Mouse (Mus musculus) neural tube, embryonic 12.5 days (tissue): ENCODE data around the gene Naa16. TPM values are rescaled to one million over a fixed set of nuclear protein-coding genes. Genes with fewer than 3 reads are reported as not detected.
"Not testable (repeated sequence)": the region's sequence is repeated elsewhere in the genome, so short reads cannot be mapped to it uniquely, and the experiment has no call there.

Source experiments
- ATAC-seq: fragments of 200-750 bp; cut with Nextera tagmentation; 2 replicates; pipeline ENCODE4 v1.8.0; 2017; ENCODE audit warnings: low read depth, mild to moderate bottlenecking, moderate TSS enrichment, moderate library complexity; ENCODE audit not compliant: low FRiP score
- H3K27ac ChIP-seq: fragments of 300-500 bp; sonication (generic); 2 replicates; pipeline ENCODE4 v1.5.1; 2016
- H3K27me3 ChIP-seq: fragments of 300-500 bp; sonication (generic); replicated peaks from 2 replicates; pipeline ENCODE4 v1.6.1; 2016; ENCODE audit warnings: mild to moderate bottlenecking
- H3K36me3 ChIP-seq: fragments of 300-500 bp; sonication (generic); 2 replicates; pipeline ENCODE4 v1.6.1; 2016; ENCODE audit warnings: mild to moderate bottlenecking
- H3K4me1 ChIP-seq: fragments of 300-500 bp; sonication (generic); 2 replicates; pipeline ENCODE4 v1.6.1; 2016
- H3K4me2 ChIP-seq: fragments of 300-500 bp; sonication (generic); replicated peaks from 2 replicates; pipeline ENCODE4 v1.6.1; 2016; ENCODE audit warnings: mild to moderate bottlenecking
- H3K4me3 ChIP-seq: fragments of 300-500 bp; sonication (generic); 2 replicates; pipeline ENCODE4 v1.5.1; 2016
- H3K9ac ChIP-seq: fragments of 300-500 bp; sonication (generic); 2 replicates; pipeline ENCODE4 v1.6.1; 2016; ENCODE audit warnings: mild to moderate bottlenecking
- H3K9me3 ChIP-seq: fragments of 300-500 bp; sonication (generic); 2 replicates; pipeline ENCODE4 v1.6.1; 2016; ENCODE audit warnings: mild to moderate bottlenecking
- WGBS: fragments of 180-500 bp; shearing (Covaris S2); methylation state at CpG from one replicate; pipeline ENCODE4 v1.1.7; 2016; 5-methylcytosine and 5-hydroxymethylcytosine counted together
- polyA plus RNA-seq: library from polyadenylated mRNA; unstranded; fragments of >200 nt; fragmentation: Nextera tagmentation; extraction: Ambion mirVana; gene quantifications from 2 replicates; pipeline ENCODE4 v1.2.1, GENCODE M21; 2016

Gene Naa16
- polyA plus RNA-seq: 31.6 and 31.7 TPM in 2 replicates

DNA sequence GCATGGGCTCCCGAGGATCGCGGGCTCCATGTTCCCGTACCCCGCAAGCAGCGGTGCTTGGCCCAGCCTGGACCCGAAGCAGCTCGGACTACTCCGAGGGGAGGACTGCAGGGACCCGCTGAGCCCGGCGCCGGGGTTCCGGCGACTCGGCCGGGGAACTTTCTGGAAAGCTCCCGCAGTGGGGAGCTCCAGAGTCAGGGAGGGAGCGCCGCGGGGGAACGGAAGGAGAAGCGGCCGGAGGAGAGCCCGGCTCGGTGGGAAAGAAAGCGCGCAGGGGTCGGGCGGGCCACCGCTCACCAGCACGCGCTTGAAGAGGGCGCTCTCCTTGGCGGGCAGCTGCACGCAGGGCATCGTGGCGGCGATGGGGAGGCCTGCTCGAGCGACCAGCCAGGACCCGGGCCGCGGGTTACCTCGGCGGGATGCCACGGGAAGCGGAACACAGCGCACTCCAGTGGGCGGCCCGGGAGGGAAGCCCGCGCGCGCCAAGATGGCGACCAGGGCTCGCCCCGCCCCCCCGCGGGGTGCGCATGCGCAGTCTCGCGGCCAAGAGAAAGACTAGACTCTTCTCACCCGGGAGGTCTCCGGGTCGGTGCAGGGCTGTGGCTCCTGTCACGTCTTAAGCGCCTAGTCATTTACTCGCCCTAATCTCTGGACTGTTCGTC lies at the start of gene Naa16:
TSS of gene Naa16 (minus strand) at position 514 of the 662 bp plus-strand sequence.
- Histone ChIP-seq H3K4me2 (peak within 1 kb of the TSS; percentile 74), H3K36me3 (no peaks in the 10 kb centered on the region), H3K9ac (peak within 1 kb of the TSS; percentile 77), H3K27me3 (no peaks in the 10 kb centered on the region), H3K27ac (peak within 1 kb of the TSS; percentile 93), H3K4me1 (peaks cover 12% of the 10 kb centered on the region), H3K4me3 (peak within 1 kb of the TSS; percentile 75), H3K9me3 (no peaks in the 10 kb centered on the region)
- peak; percentile 98 for ATAC-seq
- under 1% methylated on average over 71 of the region's 71 CpGs for WGBS

DNA sequence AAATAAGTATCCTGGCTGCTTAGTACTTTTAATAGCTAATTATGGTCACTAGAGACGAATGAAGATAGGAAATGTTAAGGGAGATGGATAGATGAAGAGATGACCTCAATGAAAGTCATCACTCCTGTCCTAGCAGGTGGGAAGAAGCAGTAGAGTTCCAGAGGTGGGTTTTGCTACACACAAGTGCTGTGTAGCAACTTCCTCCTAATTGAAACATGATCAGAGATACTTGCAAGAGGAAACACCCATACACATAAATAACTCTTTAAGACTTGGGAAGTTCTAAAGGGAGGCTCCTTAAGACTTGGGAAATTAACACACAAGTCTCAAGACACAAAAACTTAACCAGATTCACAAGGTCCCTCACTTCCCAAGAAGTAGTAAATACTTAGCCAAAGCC lies 43.5 kb upstream of the Naa16 start:
- WGBS: 87% methylated on average over 1 of the region's 1 CpGs

DNA sequence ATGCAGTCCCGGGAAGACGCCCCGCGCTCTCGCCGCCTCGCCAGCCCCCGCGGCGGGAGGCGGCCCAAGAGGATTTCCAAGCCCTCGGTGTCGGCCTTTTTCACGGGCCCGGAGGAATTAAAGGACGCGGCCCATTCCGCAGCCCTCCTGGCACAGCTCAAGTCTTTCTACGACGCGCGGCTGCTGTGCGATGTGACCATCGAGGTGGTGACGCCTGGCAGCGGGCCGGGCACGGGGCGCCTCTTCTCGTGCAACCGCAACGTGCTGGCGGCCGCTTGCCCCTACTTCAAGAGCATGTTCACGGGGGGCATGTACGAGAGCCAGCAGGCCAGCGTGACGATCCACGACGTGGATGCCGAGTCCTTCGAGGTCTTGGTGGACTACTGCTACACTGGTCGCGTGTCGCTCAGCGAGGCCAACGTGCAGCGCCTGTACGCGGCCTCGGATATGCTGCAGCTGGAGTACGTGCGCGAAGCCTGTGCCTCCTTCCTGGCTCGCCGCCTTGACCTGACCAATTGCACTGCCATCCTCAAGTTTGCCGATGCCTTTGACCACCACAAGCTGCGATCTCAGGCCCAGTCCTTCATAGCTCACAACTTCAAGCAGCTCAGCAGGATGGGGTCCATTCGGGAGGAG lies 36.3 kb upstream of the Naa16 start:
- Histone ChIP-seq H3K9ac (peak overlapping the region; percentile 58), H3K4me3 (peak overlapping the region; percentile 46), H3K9me3 (peaks cover 12% of the 10 kb centered on the region), H3K4me2 (peak overlapping the region; percentile 54)
- not testable (repeated sequence) for H3K27me3 ChIP-seq, H3K27ac ChIP-seq, H3K36me3 ChIP-seq, H3K4me1 ChIP-seq
- WGBS: 40% methylated on average over 17 of the region's 59 CpGs
- peak; percentile 81 for ATAC-seq

More for the DNA sequence above, 43.5 kb upstream of the Naa16 start:
- H3K4me2 ChIP-seq: no peak overlapping the region
- no peaks in the 10 kb centered on the region for H3K9me3 ChIP-seq
- H3K27ac ChIP-seq: no peak overlapping the region
- no peaks in the 10 kb centered on the region for H3K36me3 ChIP-seq
- H3K4me3 ChIP-seq: no peak overlapping the region
- ATAC-seq: no peak
- H3K27me3 ChIP-seq: no peaks in the 10 kb centered on the region
- no peaks in the 10 kb centered on the region for H3K4me1 ChIP-seq
- H3K9ac ChIP-seq: no peak overlapping the region

DNA sequence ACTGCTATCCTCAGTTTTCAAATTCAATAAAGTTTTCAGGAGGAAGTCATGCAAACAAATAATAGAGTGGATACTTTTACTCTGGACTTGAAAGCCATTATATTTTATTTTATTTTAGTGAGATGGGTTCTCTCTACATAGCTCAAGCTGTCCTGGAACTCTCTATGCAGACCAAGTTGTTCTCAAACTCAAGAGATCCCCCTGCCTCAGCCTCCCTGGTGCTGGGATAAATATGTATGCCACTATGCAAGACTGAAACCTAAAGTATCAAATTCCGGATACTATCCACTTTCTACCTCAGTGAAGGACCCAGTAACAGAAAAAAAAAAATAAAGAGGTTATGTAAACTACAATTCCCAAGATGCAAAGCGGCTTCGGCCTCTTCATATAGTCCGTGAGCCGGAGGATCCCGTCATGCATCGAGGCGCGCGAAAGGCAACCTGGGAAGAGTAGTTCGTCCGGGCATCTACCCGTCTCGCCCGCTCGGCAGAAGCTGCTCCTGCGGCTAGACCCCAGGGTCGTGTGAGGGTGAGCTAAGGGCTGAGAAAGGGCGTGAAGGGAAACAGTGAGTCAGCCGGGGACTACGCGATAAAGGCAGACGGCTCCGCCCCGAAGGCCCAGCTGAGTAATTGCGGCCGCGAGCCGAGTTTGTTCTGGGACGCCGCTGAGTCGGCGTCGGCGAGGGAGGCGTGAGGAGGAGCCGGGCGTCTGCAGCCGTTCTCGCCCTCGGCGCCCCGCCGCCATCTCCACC lies 35.6 kb upstream of the Naa16 start, which contains the start of gene Kbtbd7:
TSS of gene Kbtbd7 (plus strand) at position 533 of the 751 bp plus-strand sequence.
- 0 out of 2 replicates have a peak within 1 kb of the TSS, but pooled peaks have one; percentile 21 for H3K27ac ChIP-seq
- WGBS: under 1% methylated on average over 43 of the region's 44 CpGs
- H3K9me3 ChIP-seq: peaks cover 12% of the 10 kb centered on the region
- peak within 1 kb of the TSS; percentile 58 for H3K9ac ChIP-seq
- H3K4me1 ChIP-seq: no peaks in the 10 kb centered on the region
- no peaks in the 10 kb centered on the region; the same call in 1 of the 2 replicates for H3K36me3 ChIP-seq
- peak within 1 kb of the TSS; percentile 54 for H3K4me2 ChIP-seq
- ATAC-seq: peak; percentile 97
- H3K4me3 ChIP-seq: peak within 1 kb of the TSS; percentile 46
- no peaks in the 10 kb centered on the region for H3K27me3 ChIP-seq

DNA sequence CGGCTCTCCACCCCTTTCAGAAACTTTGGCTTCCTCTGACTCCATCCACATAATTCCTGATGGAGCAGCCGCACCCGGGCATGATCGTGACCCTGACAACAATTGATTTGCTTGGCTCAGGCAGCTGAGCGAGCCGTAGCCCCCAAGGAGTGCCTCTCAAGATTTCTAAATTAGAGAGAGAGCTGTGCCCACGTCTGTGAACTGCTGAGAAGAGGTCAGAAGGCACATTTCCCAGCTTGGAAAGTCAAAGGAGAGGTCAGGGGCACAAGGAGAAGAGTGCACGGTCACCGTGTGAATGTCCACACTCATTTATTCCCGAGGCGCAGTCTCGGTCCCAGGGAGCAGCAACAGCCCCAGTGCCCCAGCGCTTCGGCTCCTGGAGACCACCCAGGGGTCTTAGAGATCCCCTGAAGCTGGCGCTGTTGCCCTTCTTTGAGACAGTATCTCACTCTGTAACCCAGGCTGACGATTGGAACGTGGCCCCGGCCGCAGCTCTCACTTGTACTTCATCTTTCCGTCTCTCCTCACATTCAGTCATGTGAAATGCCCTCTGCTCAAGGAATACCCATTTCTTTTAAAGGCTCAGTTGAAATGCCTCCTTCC lies 29.6 kb upstream of the Naa16 start:
- peak overlapping the region; percentile 42 for H3K4me2 ChIP-seq

DNA sequence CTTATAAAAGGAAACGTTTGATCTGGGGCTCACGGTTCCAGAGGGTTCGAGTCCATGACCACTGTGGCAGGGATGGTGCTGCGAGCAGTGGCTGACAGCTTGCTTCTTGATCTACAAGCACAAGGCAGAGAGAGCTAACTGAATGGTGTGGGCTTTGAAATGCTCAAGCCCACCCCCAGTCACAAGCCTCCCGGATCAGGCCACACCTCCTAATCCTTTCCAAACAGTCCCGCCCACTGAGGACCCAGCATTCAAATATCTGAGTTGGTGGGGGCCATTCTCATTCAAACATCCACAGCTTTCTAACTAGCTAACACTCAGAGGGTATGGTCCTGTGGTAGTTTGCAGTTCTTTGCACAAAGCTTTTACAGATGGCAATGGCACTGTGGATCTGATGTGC lies 22.5 kb upstream of the Naa16 start:
- no peaks in the 10 kb centered on the region for H3K9me3 ChIP-seq
- no peak overlapping the region for H3K4me2 ChIP-seq
- no peak overlapping the region for H3K4me3 ChIP-seq
- peaks cover 7% of the 10 kb centered on the region; the same call in 1 of the 2 replicates for H3K36me3 ChIP-seq
- H3K9ac ChIP-seq: no peak overlapping the region
- 85% methylated on average over 6 of the region's 6 CpGs for WGBS
- no peak overlapping the region for H3K27ac ChIP-seq
- no peaks in the 10 kb centered on the region for H3K4me1 ChIP-seq
- ATAC-seq: no peak
- H3K27me3 ChIP-seq: no peaks in the 10 kb centered on the region

More for the DNA sequence above, 29.6 kb upstream of the Naa16 start:
- Histone ChIP-seq H3K4me3 (no peak overlapping the region), H3K27me3 (no peaks in the 10 kb centered on the region), H3K9ac (no peak overlapping the region), H3K4me1 (peaks cover 8% of the 10 kb centered on the region; the same call in 1 of the 2 replicates), H3K27ac (no peak overlapping the region), H3K36me3 (no peaks in the 10 kb centered on the region), H3K9me3 (no peaks in the 10 kb centered on the region)
- WGBS: 25% methylated on average over 20 of the region's 20 CpGs
- ATAC-seq: peak; percentile 68; the same call in 1 of the 2 replicates

DNA sequence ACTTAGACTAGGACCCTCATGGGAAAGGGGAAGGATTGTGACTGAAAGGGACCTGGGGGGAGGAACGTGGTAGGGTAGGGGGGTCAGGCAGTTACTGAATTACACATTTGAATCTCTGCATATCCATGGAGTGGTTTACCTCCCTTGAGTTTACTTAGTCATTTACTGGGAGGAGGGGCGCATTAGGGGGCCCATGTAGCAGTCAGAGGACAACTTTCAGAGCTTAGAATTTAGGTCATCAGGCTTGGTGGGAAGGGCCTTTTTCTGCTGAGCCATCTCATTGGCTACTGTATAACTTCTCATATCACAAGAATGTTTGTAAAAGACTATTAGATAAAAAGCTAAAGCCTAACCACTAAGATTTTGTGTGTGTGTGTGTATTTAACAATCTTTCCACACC lies 20.1 kb upstream of the Naa16 start:
- Histone ChIP-seq H3K36me3 (peaks cover 7% of the 10 kb centered on the region; the same call in 1 of the 2 replicates), H3K27ac (no peak overlapping the region), H3K27me3 (no peaks in the 10 kb centered on the region), H3K9ac (no peak overlapping the region), H3K4me2 (no peak overlapping the region), H3K4me3 (no peak overlapping the region), H3K9me3 (no peaks in the 10 kb centered on the region), H3K4me1 (no peaks in the 10 kb centered on the region)
- no peak for ATAC-seq
- WGBS: 71% methylated on average over 2 of the region's 2 CpGs

DNA sequence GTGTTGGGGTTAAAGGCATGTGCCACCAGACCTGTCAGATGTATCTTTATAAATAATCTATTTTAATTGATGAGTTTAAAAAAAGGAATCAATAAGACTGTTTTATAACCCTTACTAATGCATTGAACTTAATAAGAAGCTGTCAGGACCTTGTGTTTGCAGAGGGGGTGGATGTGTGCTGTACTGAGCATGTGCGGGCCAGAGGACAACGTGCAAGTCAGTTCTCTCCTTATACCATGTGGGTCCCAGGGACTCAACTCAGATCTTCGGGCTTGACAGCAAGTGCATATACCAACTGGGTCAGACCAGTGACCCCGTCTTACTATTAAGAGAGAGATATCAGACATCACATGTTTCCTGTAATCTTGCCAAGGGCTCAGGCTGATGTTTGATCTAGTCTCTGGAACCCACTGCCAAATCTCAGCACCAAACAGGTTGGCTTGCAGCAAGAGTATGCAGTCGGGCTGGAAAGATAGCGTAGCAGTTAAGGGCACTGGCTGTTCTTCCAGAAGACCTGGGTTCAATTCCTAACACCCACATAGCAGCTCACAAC lies 18.8 kb upstream of the Naa16 start:
- H3K27me3 ChIP-seq: no peaks in the 10 kb centered on the region
- no peak for ATAC-seq
- H3K4me1 ChIP-seq: no peaks in the 10 kb centered on the region
- H3K4me3 ChIP-seq: no peak overlapping the region
- no peak overlapping the region for H3K4me2 ChIP-seq
- H3K36me3 ChIP-seq: peaks cover 7% of the 10 kb centered on the region; the same call in 1 of the 2 replicates
- H3K9ac ChIP-seq: no peak overlapping the region
- 93% methylated on average over 6 of the region's 6 CpGs for WGBS
- no peak overlapping the region for H3K27ac ChIP-seq
- no peaks in the 10 kb centered on the region for H3K9me3 ChIP-seq

DNA sequence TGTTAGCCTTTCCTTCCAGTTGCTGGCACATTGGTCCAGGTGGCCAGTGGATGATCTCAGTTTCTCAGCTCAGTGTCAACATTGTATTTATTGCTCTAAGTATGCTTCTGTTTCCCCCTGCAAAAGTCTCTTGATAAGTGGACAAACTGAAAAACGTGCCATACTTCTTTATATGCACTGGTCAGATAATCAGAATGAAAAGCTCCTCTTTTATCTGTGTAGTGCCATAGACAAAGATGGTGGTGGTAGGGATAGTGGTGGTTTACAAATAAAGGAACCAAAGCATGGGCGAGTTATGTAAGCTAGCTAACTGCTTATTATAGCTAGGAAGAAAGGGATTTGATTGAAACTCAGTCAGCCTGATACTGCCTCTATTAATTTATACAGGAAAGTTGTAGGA lies 17.1 kb upstream of the Naa16 start:
- Histone ChIP-seq H3K36me3 (peaks cover 11% of the 10 kb centered on the region), H3K4me3 (no peak overlapping the region), H3K27me3 (no peaks in the 10 kb centered on the region), H3K27ac (no peak overlapping the region), H3K9me3 (no peaks in the 10 kb centered on the region), H3K9ac (no peak overlapping the region), H3K4me1 (no peaks in the 10 kb centered on the region), H3K4me2 (no peak overlapping the region)
- WGBS: 74% methylated on average over 2 of the region's 2 CpGs
- ATAC-seq: no peak

DNA sequence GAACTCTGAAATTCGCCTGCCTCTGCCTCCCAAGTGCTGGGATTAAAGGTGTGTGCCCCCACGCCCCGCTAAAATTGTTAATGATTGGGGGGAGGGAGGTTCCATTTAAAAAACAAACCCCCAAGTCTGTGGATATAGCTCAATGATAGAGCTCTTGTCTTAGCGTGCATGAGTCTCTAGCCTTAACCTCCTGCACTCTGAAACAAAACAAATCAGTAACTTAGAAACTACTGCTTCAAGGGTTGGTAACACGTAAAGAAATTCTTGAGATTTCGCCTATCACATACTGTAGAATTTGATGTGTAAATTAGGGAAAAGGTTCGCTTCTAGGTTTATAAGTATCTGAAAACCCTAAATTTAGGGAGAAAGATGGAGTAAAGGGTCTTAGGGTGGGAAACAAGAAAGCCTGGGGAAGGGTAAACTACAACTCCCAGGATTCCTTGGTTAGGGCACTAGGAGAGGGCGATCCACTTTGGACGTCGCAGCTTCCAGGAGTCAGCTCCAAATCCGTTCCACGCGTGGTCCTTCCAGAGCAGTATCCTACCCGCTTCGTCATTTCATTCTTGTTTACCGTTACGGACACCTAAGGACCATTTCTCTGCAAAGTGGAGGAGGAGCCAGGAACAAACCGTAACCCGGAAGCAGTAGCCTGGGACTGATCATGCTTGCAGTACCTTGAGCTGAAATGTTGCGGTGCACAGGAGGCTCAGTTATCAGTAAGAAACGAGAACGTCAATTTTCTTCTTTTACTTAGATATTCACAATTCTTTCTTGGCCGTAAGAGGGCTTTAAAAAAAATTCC lies 6.9 kb upstream of the Naa16 start, which contains the start of gene Mtrf1:
TSS of gene Mtrf1 (plus strand) at position 452 of the 802 bp plus-strand sequence.
- peak within 1 kb of the TSS; percentile 58 for H3K4me2 ChIP-seq
- peaks cover 12% of the 10 kb centered on the region for H3K36me3 ChIP-seq
- H3K4me3 ChIP-seq: peak within 1 kb of the TSS; percentile 60
- 20% methylated on average over 23 of the region's 23 CpGs for WGBS
- H3K27me3 ChIP-seq: no peaks in the 10 kb centered on the region
- H3K27ac ChIP-seq: peak within 1 kb of the TSS; percentile 69; the same call in 1 of the 2 replicates
- peak; percentile 94 for ATAC-seq
- peak within 1 kb of the TSS; percentile 49 for H3K9ac ChIP-seq
- H3K4me1 ChIP-seq: peaks cover 3% of the 10 kb centered on the region; the same call in 1 of the 2 replicates
- H3K9me3 ChIP-seq: no peaks in the 10 kb centered on the region

DNA sequence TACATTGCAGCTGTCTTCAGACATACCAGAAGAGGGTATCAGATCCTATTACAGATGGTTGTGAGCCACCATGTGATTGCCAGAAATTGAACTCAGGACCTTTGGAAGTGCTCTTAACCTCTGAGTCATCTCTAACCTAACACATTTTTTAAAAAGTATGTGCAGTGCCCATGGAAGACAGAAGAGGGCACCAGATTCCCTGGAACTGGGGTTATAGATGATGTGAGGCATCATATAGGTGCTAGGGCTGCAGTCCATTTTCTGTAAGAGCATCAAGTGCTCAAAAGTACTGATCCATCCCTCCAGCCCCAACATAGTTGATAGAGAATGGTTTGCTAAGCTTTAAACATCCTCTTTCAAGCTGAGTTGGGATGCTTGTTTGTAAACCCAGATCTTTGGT lies 4.0 kb upstream of the Naa16 start:
- no peak for ATAC-seq
- Histone ChIP-seq H3K36me3 (no peaks in the 10 kb centered on the region), H3K9ac (no peak overlapping the region), H3K4me3 (no peak overlapping the region), H3K9me3 (no peaks in the 10 kb centered on the region), H3K4me1 (peaks cover 8% of the 10 kb centered on the region), H3K27me3 (no peaks in the 10 kb centered on the region), H3K4me2 (no peak overlapping the region), H3K27ac (no peak overlapping the region)
